In the genomic region with DNA sequence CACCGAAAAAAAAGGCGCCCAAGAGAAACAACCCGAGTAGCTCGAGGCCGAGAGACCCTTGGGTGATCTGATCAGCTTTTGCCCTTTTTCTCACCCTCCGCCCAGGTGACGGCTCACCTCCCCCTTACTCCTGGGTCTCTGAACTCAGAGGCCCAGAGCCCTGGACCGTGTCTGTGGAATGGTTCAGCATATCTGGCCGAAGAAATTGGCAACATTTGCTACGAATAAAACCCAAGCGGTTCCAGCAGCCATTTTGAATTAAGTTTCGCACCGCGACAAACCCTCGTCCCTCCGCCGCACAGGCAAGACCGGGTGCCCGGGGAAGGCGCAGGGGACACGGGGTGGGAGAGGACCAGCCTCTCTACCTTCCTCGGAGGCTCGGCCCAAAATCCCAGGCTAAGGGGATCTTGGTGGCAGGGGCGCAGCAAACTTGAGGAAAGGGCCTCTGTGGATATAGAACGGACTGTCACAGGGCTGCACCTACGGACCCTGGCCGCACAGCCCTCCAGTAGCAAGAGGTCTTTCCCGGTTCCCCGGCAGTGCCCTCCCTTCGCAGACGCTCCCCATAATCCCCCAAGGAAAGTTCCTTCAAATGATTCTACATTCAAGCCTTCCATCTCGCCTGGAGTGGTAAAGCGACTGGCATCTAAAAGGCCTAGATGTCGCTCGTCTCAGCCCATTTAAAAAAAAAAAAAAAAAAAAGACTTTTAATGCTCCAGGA, we compare ENCODE assay signal across 8 mouse cellular contexts. TPM values are rescaled to one million over a fixed set of nuclear protein-coding genes. Genes with fewer than 3 reads are reported as not detected.
DNase-seq lines count a peak whose midpoint lies in the region; ATAC-seq and TF ChIP-seq lines count a peak whose summit lies in the region.

No protein-coding gene starts in this region.

- H3K4me1 ChIP-seq in brown adipose tissue, adult 24 weeks (ENCODE audit: control insufficient read depth, insufficient read depth, insufficient read length, low read length): peaks cover 8% of the 10 kb centered on the region; the same call in 1 of the 2 replicates
- peaks cover 32% of the 10 kb centered on the region for H3K4me1 ChIP-seq in heart, embryonic 10.5 days
- H3K4me1 ChIP-seq in midbrain, postnatal 0 days (ENCODE audit: insufficient read depth, low read length): no peaks in the 10 kb centered on the region

- peaks cover 41% of the 10 kb centered on the region for H3K36me3 ChIP-seq in heart, embryonic 10.5 days
- no peaks in the 10 kb centered on the region for H3K36me3 ChIP-seq in midbrain, postnatal 0 days (ENCODE audit: insufficient read depth, low read length)

- TF ChIP-seq CTCF in left cerebral cortex, adult 2 months (IDR thresholded peaks at IDR 0.05): no peak
- no peak for TF ChIP-seq CTCF in midbrain, postnatal 0 days (IDR thresholded peaks at IDR 0.05)

- H3K9ac ChIP-seq in midbrain, postnatal 0 days (replicated peaks; ENCODE audit: low read length, poor library complexity, severe bottlenecking): peak overlapping the region; percentile 57

- peak in 1 of 2 experiments; percentile 11 for DNase-seq in left cerebral cortex, adult 2 months (ENCODE audit: extremely low spot score in 1 of 2, low spot score in 2 of 2)
- DNase-seq in left cerebral cortex, adult 11 months (ENCODE audit: low spot score): no peak
- DNase-seq in heart, embryonic 10.5 days (ENCODE audit: low spot score): no peak
- peak; percentile 47 to 62 for DNase-seq in kidney, postnatal 4 days
- DNase-seq in midbrain, postnatal 0 days (ENCODE audit: low spot score): no peak
- no peak for DNase-seq in left cerebral cortex, postnatal 36 days (ENCODE audit: low spot score in 2 of 2)
- DNase-seq in thymus, postnatal 0 days (ENCODE audit: low spot score): no peak

- 0 out of 2 replicates have a peak overlapping the region, but pooled peaks have one; percentile 13 for H3K4me3 ChIP-seq in left cerebral cortex, adult 2 months
- H3K4me3 ChIP-seq in brown adipose tissue, adult 24 weeks (ENCODE audit: insufficient read depth, low read depth, low read length): peak overlapping the region; percentile 60
- H3K4me3 ChIP-seq in heart, embryonic 10.5 days: peak overlapping the region; percentile 79
- peak overlapping the region; percentile 68 for H3K4me3 ChIP-seq in midbrain, postnatal 0 days (ENCODE audit: low read depth, low read length)

- no peaks in the 10 kb centered on the region for H3K9me3 ChIP-seq in heart, embryonic 10.5 days
- no peaks in the 10 kb centered on the region for H3K9me3 ChIP-seq in midbrain, postnatal 0 days (ENCODE audit: low read length)

- intact Hi-C loops in left cerebral cortex, adult 2 months (cut with DNase I): loop anchor here (5.0 kb wide), 1 partner anchor 1062 kb away; the partner anchor contains the start of gene Etaa1
- intact Hi-C loops in left cerebral cortex, postnatal 36 days (cut with DNase I): loop anchor here (5.0 kb wide), 1 partner anchor 262 kb away; no protein-coding TSS in a partner anchor

- ATAC-seq in midbrain, postnatal 0 days (ENCODE audit: low FRiP score): no peak

- no peak overlapping the region for H3K27ac ChIP-seq in left cerebral cortex, adult 2 months
- peak overlapping the region; percentile 80 for H3K27ac ChIP-seq in brown adipose tissue, adult 24 weeks (replicated peaks; ENCODE audit: low read depth, low read length)
- H3K27ac ChIP-seq in heart, embryonic 10.5 days: peak overlapping the region; percentile 100
- peak overlapping the region; percentile 63; the same call in 1 of the 2 replicates for H3K27ac ChIP-seq in midbrain, postnatal 0 days (ENCODE audit: low read depth, low read length)

- under 1% methylated on average over 35 of the region's 35 CpGs for WGBS in heart, embryonic 10.5 days
- 5% methylated on average over 35 of the region's 35 CpGs for WGBS in midbrain, postnatal 0 days

- peak overlapping the region; percentile 98 for H3K4me2 ChIP-seq in midbrain, postnatal 0 days (ENCODE audit: low read depth, low read length, poor library complexity, severe bottlenecking)

- H3K27me3 ChIP-seq in heart, embryonic 10.5 days (ENCODE audit: insufficient read depth, poor library complexity, severe bottlenecking): no peaks in the 10 kb centered on the region
- peaks cover 3% of the 10 kb centered on the region; the same call in 1 of the 2 replicates for H3K27me3 ChIP-seq in midbrain, postnatal 0 days (ENCODE audit: insufficient read depth, low read length)

RNA-seq across cellular contexts. Expression of gene Meis1, which starts 4.2 kb away (rescaled TPM):
- 1 to 10 TPM; 4.8 to 4.9 TPM for total RNA-seq in left cerebral cortex, adult 2 months (2021)
- polyA plus RNA-seq in brown adipose tissue, adult 24 weeks (2012; ENCODE audit: insufficient read depth, insufficient read length, missing spikeins): 3.8 and 5.1 TPM in 2 replicates
- polyA plus RNA-seq in heart, embryonic 10.5 days (2016; fragmentation: Nextera tagmentation; extraction: Ambion mirVana): 111 and 139 TPM in 2 replicates
- total RNA-seq in midbrain, postnatal 0 days (2014; rRNA removed): 28.6 and 40.1 TPM in 2 replicates
- 16.1 and 18.8 TPM in 2 replicates for polyA plus RNA-seq in midbrain, postnatal 0 days (2015; fragmentation: Nextera tagmentation; extraction: Ambion mirVana)
- 1 to 10 TPM; 4.6 to 7.0 TPM for total RNA-seq in left cerebral cortex, postnatal 36 days (2021)
- polyA plus RNA-seq in thymus, postnatal 0 days (2015; fragmentation: Nextera tagmentation; extraction: Ambion mirVana): 15.6 and 16.5 TPM in 2 replicates

Comparison
In these comparisons a context has a peak if more than half of its experiments do, and no peak if none do; other contexts are left out.
1. DNase-seq: peak in kidney, postnatal 4 days (2 of 2); none in left cerebral cortex, adult 11 months (single experiment), heart, embryonic 10.5 days (single experiment), midbrain, postnatal 0 days (single experiment), left cerebral cortex, postnatal 36 days (0 of 2) and thymus, postnatal 0 days (single experiment).
2. H3K4me3 ChIP-seq: peak in every context shown above with its lines; median percentile 79 in heart, embryonic 10.5 days; 68 in midbrain, postnatal 0 days; 60 in brown adipose tissue, adult 24 weeks; 13 in left cerebral cortex, adult 2 months.